Mouse (Mus musculus): ENCODE results near the gene Wwc1.

DNA sequence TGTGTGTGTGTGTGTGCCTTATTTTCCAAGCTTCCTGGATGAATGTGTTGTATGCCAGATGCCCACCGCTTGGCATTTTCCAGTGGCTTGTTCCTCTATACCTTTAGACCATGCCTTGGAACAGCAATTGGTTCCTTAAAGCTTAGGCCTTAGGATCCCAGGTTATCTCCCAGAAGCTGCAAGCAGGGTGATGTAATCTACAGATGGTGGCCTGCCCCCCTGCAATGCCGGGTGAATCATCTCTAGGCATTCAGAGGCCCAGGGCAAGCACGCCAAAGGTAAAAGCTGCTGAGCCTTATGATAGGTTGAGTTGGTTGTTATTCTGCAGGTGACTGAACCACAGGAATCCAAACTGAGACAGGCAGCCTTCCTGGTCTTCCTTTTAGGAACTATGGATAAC is 2.4 kb upstream of the Wwc1 start:
- TF ChIP-seq CHD2 (IDR thresholded peaks at IDR 0.05; ENCODE audit: low read length), result no peak
- no peak for TF ChIP-seq USF1 (IDR thresholded peaks at IDR 0.05; ENCODE audit: low read depth, low read length)
- TF ChIP-seq POLR2A (IDR thresholded peaks at IDR 0.05; ENCODE audit: low read depth, low read length), result no peak
- no peak for TF ChIP-seq SIN3A (IDR thresholded peaks at IDR 0.05; ENCODE audit: low read length)
- TF ChIP-seq MAX (IDR thresholded peaks at IDR 0.05; ENCODE audit: low read length), result no peak
- TF ChIP-seq TCF12 (IDR thresholded peaks at IDR 0.05; ENCODE audit: low read depth, low read length), result no peak
